Mouse (Mus musculus) forebrain, embryonic 16.5 days (tissue): ENCODE results near the gene Clip2. TPM values are rescaled to one million over a fixed set of nuclear protein-coding genes. Genes with fewer than 3 reads are reported as not detected.

Source experiments
- ATAC-seq: fragments of 200-750 bp; cut with Nextera tagmentation; 2 replicates; pipeline ENCODE4 v1.8.0; 2017; ENCODE audit warnings: mild to moderate bottlenecking, moderate library complexity
- H3K27ac ChIP-seq: fragments of 300-500 bp; sonication (generic); 2 replicates; pipeline ENCODE4 v1.5.1; 2014; ENCODE audit warnings: low read length, control low read depth
- H3K27me3 ChIP-seq: fragments of 300-500 bp; sonication (generic); replicated peaks from 2 replicates; pipeline ENCODE4 v1.6.1; 2014; ENCODE audit warnings: low read length; ENCODE audit not compliant: control insufficient read depth, insufficient read depth
- H3K36me3 ChIP-seq: fragments of 300-500 bp; sonication (generic); 2 replicates; pipeline ENCODE4 v1.6.1; 2014; ENCODE audit not compliant: control insufficient read depth, insufficient read depth
- H3K4me1 ChIP-seq: fragments of 300-500 bp; sonication (generic); replicated peaks from 2 replicates; pipeline ENCODE4 v1.6.1; 2014; ENCODE audit warnings: low read length; ENCODE audit not compliant: control insufficient read depth, insufficient read depth
- H3K4me2 ChIP-seq: fragments of 300-500 bp; sonication (generic); 2 replicates; pipeline ENCODE4 v1.6.1; 2014; ENCODE audit warnings: mild to moderate bottlenecking, low read length, control low read depth
- H3K4me3 ChIP-seq: fragments of 300-500 bp; sonication (generic); replicated peaks from 2 replicates; pipeline ENCODE4 v1.5.1; 2014; ENCODE audit warnings: mild to moderate bottlenecking, low read length, control low read depth
- H3K9ac ChIP-seq: fragments of 300-500 bp; sonication (generic); replicated peaks from 2 replicates; pipeline ENCODE4 v1.6.1; 2014; ENCODE audit warnings: low read depth, low read length, control low read depth
- H3K9me3 ChIP-seq: fragments of 300-500 bp; sonication (generic); 2 replicates; pipeline ENCODE4 v1.6.1; 2016; ENCODE audit warnings: low read length; ENCODE audit not compliant: control insufficient read depth
- WGBS: fragments of 180-500 bp; shearing (Covaris S2); extraction: QIAGEN DNeasy Blood & Tissue Kit; methylation state at CpG from one replicate; pipeline ENCODE4 v1.1.7; 2014; 5-methylcytosine and 5-hydroxymethylcytosine counted together
- polyA plus RNA-seq: library from polyadenylated mRNA; unstranded; fragments of >200 nt; fragmentation: Nextera tagmentation; extraction: Ambion mirVana; gene quantifications from 2 replicates; pipeline ENCODE4 v1.2.1, GENCODE M21; 2015

Clip2 gene
- polyA plus RNA-seq, 1 experiment from 2014 or later: 16.6 TPM

GRCm38 (mm10) chr5:134539891-134540290 lies 12.3 kb downstream of the Clip2 start:
- H3K27ac ChIP-seq: peak overlapping the region; percentile 10; the same call in 1 of the 2 replicates
- peaks cover 7% of the 10 kb centered on the region; the same call in 1 of the 2 replicates for H3K36me3 ChIP-seq
- H3K4me2 ChIP-seq: no peak overlapping the region
- H3K9ac ChIP-seq: no peak overlapping the region
- no peaks in the 10 kb centered on the region for H3K9me3 ChIP-seq
- peak; percentile 79 for ATAC-seq
- H3K27me3 ChIP-seq: no peaks in the 10 kb centered on the region
- H3K4me3 ChIP-seq: no peak overlapping the region
- H3K4me1 ChIP-seq: peaks cover 27% of the 10 kb centered on the region
- 5% methylated on average over 3 of the region's 3 CpGs for WGBS

GRCm38 (mm10) chr5:134536036-134536435 lies 16.2 kb downstream of the Clip2 start:
- Histone ChIP-seq H3K4me1 (peaks cover 20% of the 10 kb centered on the region), H3K4me3 (no peak overlapping the region), H3K36me3 (peaks cover 31% of the 10 kb centered on the region), H3K4me2 (no peak overlapping the region), H3K27me3 (no peaks in the 10 kb centered on the region), H3K9ac (no peak overlapping the region), H3K27ac (no peak overlapping the region), H3K9me3 (no peaks in the 10 kb centered on the region)
- no peak for ATAC-seq
- 79% methylated on average over 6 of the region's 6 CpGs for WGBS

GRCm38 (mm10) chr5:134532417-134532816 lies 19.8 kb downstream of the Clip2 start:
- ATAC-seq: no peak
- Histone ChIP-seq H3K4me2 (no peak overlapping the region), H3K4me3 (no peak overlapping the region), H3K36me3 (peaks cover 26% of the 10 kb centered on the region), H3K27ac (no peak overlapping the region), H3K9me3 (no peaks in the 10 kb centered on the region), H3K9ac (no peak overlapping the region), H3K27me3 (no peaks in the 10 kb centered on the region), H3K4me1 (peaks cover 30% of the 10 kb centered on the region)
- 96% methylated on average over 6 of the region's 6 CpGs for WGBS

GRCm38 (mm10) chr5:134531585-134531984 lies 20.6 kb downstream of the Clip2 start:
- Histone ChIP-seq H3K4me3 (no peak overlapping the region), H3K9ac (no peak overlapping the region), H3K27ac (peak overlapping the region; percentile 81; the same call in 1 of the 2 replicates), H3K4me1 (peaks cover 30% of the 10 kb centered on the region), H3K27me3 (no peaks in the 10 kb centered on the region), H3K36me3 (peaks cover 27% of the 10 kb centered on the region), H3K9me3 (no peaks in the 10 kb centered on the region), H3K4me2 (no peak overlapping the region)
- peak; percentile 61 for ATAC-seq
- WGBS: 42% methylated on average over 9 of the region's 9 CpGs

GRCm38 (mm10) chr5:134530830-134531229 lies 21.4 kb downstream of the Clip2 start:
- Histone ChIP-seq H3K9me3 (no peaks in the 10 kb centered on the region), H3K36me3 (peaks cover 28% of the 10 kb centered on the region), H3K4me3 (no peak overlapping the region), H3K27ac (peak overlapping the region; percentile 81), H3K9ac (0 out of 2 replicates have a peak overlapping the region, but pooled peaks have one; percentile 2), H3K4me2 (no peak overlapping the region), H3K4me1 (peaks cover 30% of the 10 kb centered on the region), H3K27me3 (no peaks in the 10 kb centered on the region)
- WGBS: 33% methylated on average over 7 of the region's 7 CpGs
- ATAC-seq: peak; percentile 81

- Histone ChIP-seq H3K27ac (no peak overlapping the region), H3K4me3 (no peak overlapping the region), H3K27me3 (no peaks in the 10 kb centered on the region), H3K9ac (0 out of 2 replicates have a peak overlapping the region, but pooled peaks have one; percentile 14), H3K4me2 (no peak overlapping the region), H3K9me3 (no peaks in the 10 kb centered on the region), H3K36me3 (peaks cover 13% of the 10 kb centered on the region; the same call in 1 of the 2 replicates), H3K4me1 (peaks cover 30% of the 10 kb centered on the region)
- no peak for ATAC-seq
- WGBS: 17% methylated on average over 9 of the region's 9 CpGs
Measured at GRCm38 (mm10) chr5:134528488-134528887, 23.7 kb downstream of the Clip2 start.

GRCm38 (mm10) chr5:134525971-134526711 lies 26.1 kb downstream of the Clip2 start:
- Histone ChIP-seq H3K27ac (no peak overlapping the region), H3K9me3 (no peaks in the 10 kb centered on the region), H3K36me3 (peaks cover 16% of the 10 kb centered on the region), H3K9ac (no peak overlapping the region), H3K4me3 (no peak overlapping the region), H3K27me3 (no peaks in the 10 kb centered on the region), H3K4me1 (peaks cover 30% of the 10 kb centered on the region), H3K4me2 (no peak overlapping the region)
- 92% methylated on average over 15 of the region's 15 CpGs for WGBS
- ATAC-seq: no peak

GRCm38 (mm10) chr5:134523728-134524127 lies 28.5 kb downstream of the Clip2 start:
- Histone ChIP-seq H3K4me2 (no peak overlapping the region), H3K27ac (no peak overlapping the region), H3K27me3 (no peaks in the 10 kb centered on the region), H3K9ac (no peak overlapping the region), H3K4me3 (no peak overlapping the region), H3K9me3 (no peaks in the 10 kb centered on the region), H3K36me3 (peaks cover 24% of the 10 kb centered on the region), H3K4me1 (peaks cover 21% of the 10 kb centered on the region)
- no peak for ATAC-seq
- 92% methylated on average over 5 of the region's 5 CpGs for WGBS

GRCm38 (mm10) chr5:134522524-134522923 lies 29.7 kb downstream of the Clip2 start:
- H3K27me3 ChIP-seq: no peaks in the 10 kb centered on the region
- peaks cover 28% of the 10 kb centered on the region for H3K36me3 ChIP-seq
- 96% methylated on average over 26 of the region's 26 CpGs for whole genome bisulfite sequencing
- no peak overlapping the region for H3K4me2 ChIP-seq
- H3K4me1 ChIP-seq: peaks cover 12% of the 10 kb centered on the region
- no peak for ATAC-seq
- H3K9ac ChIP-seq: no peak overlapping the region
- H3K4me3 ChIP-seq: no peak overlapping the region
- no peak overlapping the region for H3K27ac ChIP-seq
- H3K9me3 ChIP-seq: no peaks in the 10 kb centered on the region
